In the genomic region with DNA sequence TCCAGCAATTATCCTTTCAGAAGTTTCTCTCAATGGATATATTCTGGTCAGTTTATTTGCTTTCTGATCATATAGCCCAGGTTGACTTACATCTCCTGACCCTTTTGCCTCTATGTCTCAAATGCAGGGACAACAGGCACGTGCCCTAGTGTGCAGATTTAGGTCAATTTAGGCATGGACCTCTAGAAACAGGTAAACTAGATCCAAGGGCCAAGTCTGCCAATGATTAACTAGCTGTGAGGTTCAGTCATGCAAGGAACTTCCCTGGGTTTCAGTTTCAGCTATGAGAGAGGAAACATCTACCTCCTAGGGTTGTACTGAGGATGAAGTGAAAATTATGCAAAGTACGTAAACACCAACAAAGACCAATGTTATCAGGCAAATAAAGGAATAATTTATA, we compare ENCODE assay signal across 16 mouse cellular contexts. TPM values are rescaled to one million over a fixed set of nuclear protein-coding genes. Genes with fewer than 3 reads are reported as not detected.
DNase-seq lines count a peak whose midpoint lies in the region; ATAC-seq and TF ChIP-seq lines count a peak whose summit lies in the region.
"Had no signal": no experiment of that assay in that cellular context is flagged by ENCODE, and none has a peak within 500 bp of the region (broad histone marks: within the 10 kb centered on the region; RNA-seq: fewer than 3 reads in every experiment).

No protein-coding gene starts in this region.

- H3K9me3 ChIP-seq in intestine, embryonic 15.5 days: no peaks in the 10 kb centered on the region
- no peaks in the 10 kb centered on the region for H3K9me3 ChIP-seq in liver, embryonic 14.5 days (ENCODE audit: control insufficient read depth, low read length)
- H3K9me3 ChIP-seq in midbrain, embryonic 14.5 days (ENCODE audit: control insufficient read depth, low read length): no peaks in the 10 kb centered on the region
- H3K9me3 ChIP-seq: hindbrain, embryonic 10.5 days; midbrain, embryonic 12.5 days; stomach, embryonic 15.5 days had no signal

- H3K27ac ChIP-seq in intestine, embryonic 15.5 days: no peak overlapping the region
- H3K27ac ChIP-seq in kidney, adult 2 months (ENCODE audit: insufficient read depth, low read depth, low read length): peak overlapping the region; percentile 18; the same call in 1 of the 2 replicates
- no peak overlapping the region for H3K27ac ChIP-seq in liver, embryonic 14.5 days
- no peak overlapping the region for H3K27ac ChIP-seq in midbrain, embryonic 14.5 days (replicated peaks; ENCODE audit: low read depth, low read length)
- H3K27ac ChIP-seq: heart, adult 2 months; hindbrain, embryonic 10.5 days; midbrain, embryonic 12.5 days; stomach, embryonic 15.5 days had no signal

- peaks cover 13% of the 10 kb centered on the region for H3K4me1 ChIP-seq in intestine, embryonic 15.5 days (replicated peaks)
- peaks cover 14% of the 10 kb centered on the region for H3K4me1 ChIP-seq in kidney, adult 2 months (ENCODE audit: control insufficient read depth, insufficient read depth, low read length)
- H3K4me1 ChIP-seq in liver, embryonic 14.5 days (replicated peaks; ENCODE audit: control insufficient read depth in 2 of 2, insufficient read depth in 2 of 2, low read length in 1 of 2): peaks cover 15 to 18% of the 10 kb centered on the region in 2 experiments
- H3K4me1 ChIP-seq in midbrain, embryonic 14.5 days (ENCODE audit: control insufficient read depth, insufficient read depth, low read length): no peaks in the 10 kb centered on the region
- H3K4me1 ChIP-seq: midbrain, embryonic 12.5 days had no signal

- DNase-seq in kidney, adult 2 months: peak; percentile 95
- DNase-seq in kidney, postnatal 14 days: peak; percentile 85
- DNase-seq in liver, embryonic 14.5 days (ENCODE audit: low read depth in 3 of 3, low spot score in 3 of 3): peak; percentile 28 to 39 (median 33)
- DNase-seq in natural killer cell, adult 2 months (ENCODE audit: low spot score in 2 of 2): no peak
- DNase-seq in midbrain, embryonic 14.5 days: no peak
- DNase-seq in c-Kit-positive CD71-positive TER-119-positive erythroid progenitor cells, embryonic 14.5 days (ENCODE audit: low spot score): no peak
- no peak for DNase-seq in gastrocnemius, adult 8-10 months (ENCODE audit: low spot score in 2 of 2)
- DNase-seq: adrenal gland, postnatal 14 days; B cell, adult 2 months; cerebellum, adult 18-20 months; gastrocnemius, postnatal 10 days; heart, adult 2 months had no signal

- no peak for TF ChIP-seq POLR2A in kidney, adult 2 months (IDR thresholded peaks at IDR 0.05; ENCODE audit: low read depth, low read length)

- TF ChIP-seq CTCF in kidney, adult 2 months (conservative IDR thresholded peaks at IDR 0.05; ENCODE audit: insufficient read depth, insufficient read length, low read depth, low read length): no peak
- no peak for TF ChIP-seq CTCF in liver, embryonic 14.5 days (IDR thresholded peaks at IDR 0.05; ENCODE audit: low read depth)

- no peak overlapping the region for H3K4me2 ChIP-seq in intestine, embryonic 15.5 days (replicated peaks)
- H3K4me2 ChIP-seq in liver, embryonic 14.5 days (ENCODE audit: low read depth): no peak overlapping the region
- H3K4me2 ChIP-seq in midbrain, embryonic 14.5 days (ENCODE audit: low read length): no peak overlapping the region
- H3K4me2 ChIP-seq: midbrain, embryonic 12.5 days; stomach, embryonic 15.5 days had no signal

- H3K36me3 ChIP-seq in intestine, embryonic 15.5 days: peaks cover 14% of the 10 kb centered on the region
- no peaks in the 10 kb centered on the region; the same call in none of the 2 replicates for H3K36me3 ChIP-seq in kidney, adult 2 months (ENCODE audit: control insufficient read depth, insufficient read depth, low read length)
- H3K36me3 ChIP-seq in liver, embryonic 14.5 days (replicated peaks; ENCODE audit: control insufficient read depth, insufficient read depth, low read depth): peaks cover 39% of the 10 kb centered on the region
- peaks cover 74% of the 10 kb centered on the region for H3K36me3 ChIP-seq in midbrain, embryonic 14.5 days (ENCODE audit: control insufficient read depth, insufficient read depth, low read length)

- no peak for TF ChIP-seq EP300 in liver, embryonic 14.5 days (IDR thresholded peaks at IDR 0.05; ENCODE audit: low read depth)

- H3K27me3 ChIP-seq in intestine, embryonic 15.5 days (replicated peaks): no peaks in the 10 kb centered on the region
- H3K27me3 ChIP-seq in kidney, adult 2 months (replicated peaks; ENCODE audit: control insufficient read depth, insufficient read depth, low read length): no peaks in the 10 kb centered on the region
- H3K27me3 ChIP-seq in liver, embryonic 14.5 days (ENCODE audit: control insufficient read depth, insufficient read depth, low read length): no peaks in the 10 kb centered on the region
- H3K27me3 ChIP-seq in midbrain, embryonic 14.5 days (ENCODE audit: control insufficient read depth, insufficient read depth, low read length): no peaks in the 10 kb centered on the region
- H3K27me3 ChIP-seq: midbrain, embryonic 12.5 days; stomach, embryonic 15.5 days had no signal

- WGBS in intestine, embryonic 15.5 days: 78% methylated on average over 2 of the region's 2 CpGs
- WGBS in kidney, adult 2 months: 40% methylated on average over 2 of the region's 2 CpGs
- WGBS in liver, embryonic 14.5 days (ENCODE audit: insufficient replicate concordance): 70% methylated on average over 2 of the region's 2 CpGs
- WGBS in midbrain, embryonic 14.5 days: 96% methylated on average over 2 of the region's 2 CpGs

- no peak overlapping the region for H3K4me3 ChIP-seq in intestine, embryonic 15.5 days (replicated peaks)
- H3K4me3 ChIP-seq in kidney, adult 2 months (ENCODE audit: insufficient read depth, low read depth, low read length): no peak overlapping the region
- no peak overlapping the region for H3K4me3 ChIP-seq in liver, embryonic 14.5 days (ENCODE audit: insufficient read depth in 1 of 2, low read depth in 2 of 2, low read length in 2 of 2)
- no peak overlapping the region for H3K4me3 ChIP-seq in midbrain, embryonic 14.5 days (replicated peaks; ENCODE audit: low read depth, low read length)
- H3K4me3 ChIP-seq: heart, adult 2 months; hindbrain, embryonic 10.5 days; midbrain, embryonic 12.5 days; stomach, embryonic 15.5 days had no signal

- ATAC-seq in intestine, embryonic 15.5 days: peak; percentile 71
- ATAC-seq in liver, embryonic 14.5 days (ENCODE audit: insufficient read depth): peak; percentile 11; the same call in 1 of the 2 replicates
- no peak for ATAC-seq in midbrain, embryonic 14.5 days (ENCODE audit: low FRiP score, low TSS enrichment)

- no peak overlapping the region for H3K9ac ChIP-seq in intestine, embryonic 15.5 days
- H3K9ac ChIP-seq in liver, embryonic 14.5 days (replicated peaks): no peak overlapping the region
- H3K9ac ChIP-seq in midbrain, embryonic 14.5 days (replicated peaks; ENCODE audit: low read length): no peak overlapping the region
- H3K9ac ChIP-seq: midbrain, embryonic 12.5 days; stomach, embryonic 15.5 days had no signal

RNA-seq across cellular contexts. Expression of gene Jpt2, which starts 7.2 kb away (rescaled TPM):
- 183 and 187 TPM in 2 replicates for polyA plus RNA-seq in intestine, embryonic 15.5 days (2015; fragmentation: Nextera tagmentation; extraction: Ambion mirVana)
- 23.8 and 31.0 TPM in 2 replicates for polyA plus RNA-seq in kidney, adult 2 months (2012; rRNA removed)
- 18.9 and 24.3 TPM in 2 replicates for polyA plus RNA-seq in liver, embryonic 14.5 days (2012; rRNA removed)
- 31.6 and 34.3 TPM in 2 replicates for polyA plus RNA-seq in liver, embryonic 14.5 days (2014; fragmentation: Nextera tagmentation; extraction: Ambion mirVana)
- 66.9 and 71.0 TPM in 2 replicates for polyA plus RNA-seq in midbrain, embryonic 14.5 days (2014; fragmentation: Nextera tagmentation; extraction: Ambion mirVana)
- 1 to 10 TPM; 5.1 to 8.5 (median 6.9) TPM for total RNA-seq in gastrocnemius, adult 8-10 months (2022)

RNA-seq across cellular contexts. Expression of gene Mapk8ip3, which starts 16.5 kb away (rescaled TPM):
- 22.4 and 23.2 TPM in 2 replicates for polyA plus RNA-seq in intestine, embryonic 15.5 days (2015; fragmentation: Nextera tagmentation; extraction: Ambion mirVana)
- 58.1 and 69.1 TPM in 2 replicates for polyA plus RNA-seq in kidney, adult 2 months (2012; rRNA removed)
- polyA plus RNA-seq in liver, embryonic 14.5 days (2012; rRNA removed): 30.6 and 34.3 TPM in 2 replicates
- polyA plus RNA-seq in liver, embryonic 14.5 days (2014; fragmentation: Nextera tagmentation; extraction: Ambion mirVana): 7.2 and 8.0 TPM in 2 replicates
- polyA plus RNA-seq in midbrain, embryonic 14.5 days (2014; fragmentation: Nextera tagmentation; extraction: Ambion mirVana): 83.3 and 86.1 TPM in 2 replicates
- total RNA-seq in gastrocnemius, adult 8-10 months (2022): 10 to 100 TPM; 12.1 to 15.4 (median 13.7) TPM

RNA-seq across cellular contexts. Expression of gene Nme3, which starts 57.0 kb away (rescaled TPM):
- 71.7 and 85.4 TPM in 2 replicates for polyA plus RNA-seq in intestine, embryonic 15.5 days (2015; fragmentation: Nextera tagmentation; extraction: Ambion mirVana)
- 112 and 115 TPM in 2 replicates for polyA plus RNA-seq in kidney, adult 2 months (2012; rRNA removed)
- polyA plus RNA-seq in liver, embryonic 14.5 days (2012; rRNA removed): 55.7 and 65.6 TPM in 2 replicates
- polyA plus RNA-seq in liver, embryonic 14.5 days (2014; fragmentation: Nextera tagmentation; extraction: Ambion mirVana): 79.2 and 83.7 TPM in 2 replicates
- polyA plus RNA-seq in midbrain, embryonic 14.5 days (2014; fragmentation: Nextera tagmentation; extraction: Ambion mirVana): 77.4 and 112 TPM in 2 replicates
- 10 to 100 TPM; 11.4 to 12.6 (median 12.0) TPM for total RNA-seq in gastrocnemius, adult 8-10 months (2022)

RNA-seq across cellular contexts. Expression of gene Mrps34, which starts 58.4 kb away (rescaled TPM):
- polyA plus RNA-seq in intestine, embryonic 15.5 days (2015; fragmentation: Nextera tagmentation; extraction: Ambion mirVana): 111 and 117 TPM in 2 replicates
- polyA plus RNA-seq in kidney, adult 2 months (2012; rRNA removed): 162 and 199 TPM in 2 replicates
- polyA plus RNA-seq in liver, embryonic 14.5 days (2012; rRNA removed): 48.0 and 49.2 TPM in 2 replicates
- 43.5 and 49.9 TPM in 2 replicates for polyA plus RNA-seq in liver, embryonic 14.5 days (2014; fragmentation: Nextera tagmentation; extraction: Ambion mirVana)
- polyA plus RNA-seq in midbrain, embryonic 14.5 days (2014; fragmentation: Nextera tagmentation; extraction: Ambion mirVana): 74.7 and 86.7 TPM in 2 replicates
- total RNA-seq in gastrocnemius, adult 8-10 months (2022): 10 to 100 TPM; 70.5 to 82.3 (median 75.4) TPM

RNA-seq across cellular contexts. Expression of gene Eme2, which starts 58.4 kb away (rescaled TPM):
- polyA plus RNA-seq in intestine, embryonic 15.5 days (2015; fragmentation: Nextera tagmentation; extraction: Ambion mirVana): 27.3 and 27.4 TPM in 2 replicates
- 32.2 and 40.7 TPM in 2 replicates for polyA plus RNA-seq in kidney, adult 2 months (2012; rRNA removed)
- 7.6 and 9.4 TPM in 2 replicates for polyA plus RNA-seq in liver, embryonic 14.5 days (2012; rRNA removed)
- 7.4 and 8.5 TPM in 2 replicates for polyA plus RNA-seq in liver, embryonic 14.5 days (2014; fragmentation: Nextera tagmentation; extraction: Ambion mirVana)
- polyA plus RNA-seq in midbrain, embryonic 14.5 days (2014; fragmentation: Nextera tagmentation; extraction: Ambion mirVana): 21.6 and 26.9 TPM in 2 replicates
- 1 to 10 TPM; 6.6 to 8.7 (median 7.9) TPM for total RNA-seq in gastrocnemius, adult 8-10 months (2022)

Comparison
In these comparisons a context has a peak if more than half of its experiments do, and no peak if none do; other contexts are left out.
1. DNase-seq: peak in kidney, adult 2 months (single experiment), kidney, postnatal 14 days (single experiment) and liver, embryonic 14.5 days (3 of 3); none in natural killer cell, adult 2 months (0 of 2), midbrain, embryonic 14.5 days (single experiment), c-Kit-positive CD71-positive TER-119-positive erythroid progenitor cells, embryonic 14.5 days (single experiment) and gastrocnemius, adult 8-10 months (0 of 2).